Mouse (Mus musculus): Measurements from ENCODE around the gene Gm26657. TPM values are rescaled to one million over a fixed set of nuclear protein-coding genes. Genes with fewer than 3 reads are reported as not detected.

Gene Gm26657
- not detected in 2 replicates for polyA plus RNA-seq (2014; fragmentation: Nextera tagmentation; extraction: Ambion mirVana)

DNA sequence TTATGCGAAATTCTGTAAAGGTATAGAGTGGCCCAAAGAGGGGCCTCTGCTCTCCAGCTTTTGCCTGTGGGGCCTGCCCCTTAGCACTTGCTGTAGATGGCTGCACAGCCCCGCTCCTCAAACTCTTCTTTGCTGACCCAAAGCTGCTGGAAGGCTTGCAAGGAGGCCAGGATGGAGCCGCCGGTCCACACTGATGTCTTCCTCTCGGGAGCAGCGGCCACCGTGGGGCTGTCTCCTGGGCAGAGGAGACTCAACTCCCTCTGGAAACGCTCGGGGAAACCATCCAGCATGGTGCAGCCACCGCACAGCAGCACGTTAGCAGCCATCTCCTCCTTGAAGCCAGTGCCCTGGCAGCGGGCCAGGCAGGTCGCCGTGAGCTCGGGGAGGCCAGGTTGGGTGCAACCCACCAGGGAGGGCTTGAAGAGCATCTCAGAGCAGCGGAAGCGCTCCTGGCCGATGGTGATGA is at the start of gene Gm26657:
Gene Gm26657 (plus strand): TSS at position 51 of the 466 bp plus-strand sequence.
- no peaks in the 10 kb centered on the region for H3K9me3 ChIP-seq (ENCODE audit: control insufficient read depth, low read length)
- H3K9ac ChIP-seq (ENCODE audit: low read depth, low read length): no peak within 1 kb of the TSS
- no peak within 1 kb of the TSS for H3K27ac ChIP-seq (ENCODE audit: low read depth, low read length)
- DNase-seq (ENCODE audit: low spot score) (no peak), ATAC-seq (ENCODE audit: low FRiP score) (no peak)
- no peaks in the 10 kb centered on the region for H3K36me3 ChIP-seq (ENCODE audit: control insufficient read depth, insufficient read depth, low read length)
- H3K27me3 ChIP-seq (ENCODE audit: control insufficient read depth, insufficient read depth, low read length): no peaks in the 10 kb centered on the region
- H3K4me2 ChIP-seq (replicated peaks; ENCODE audit: low read depth, low read length): no peak within 1 kb of the TSS
- WGBS: 89% methylated on average over 18 of the region's 18 CpGs
- H3K4me3 ChIP-seq (ENCODE audit: low read depth, low read length): no peak within 1 kb of the TSS
- H3K4me1 ChIP-seq (replicated peaks; ENCODE audit: control insufficient read depth, insufficient read depth, low read length): no peaks in the 10 kb centered on the region

GRCm38 (mm10) chr4:56696401-56696800 is 43.5 kb upstream of the Gm26657 start:
- DNase-seq (ENCODE audit: low spot score): no peak
- Histone ChIP-seq H3K27ac (ENCODE audit: low read depth, low read length) (no peak overlapping the region), H3K4me2 (replicated peaks; ENCODE audit: low read depth, low read length) (no peak overlapping the region), H3K4me3 (ENCODE audit: low read depth, low read length) (no peak overlapping the region), H3K4me1 (replicated peaks; ENCODE audit: control insufficient read depth, insufficient read depth, low read length) (no peaks in the 10 kb centered on the region), H3K36me3 (ENCODE audit: control insufficient read depth, insufficient read depth, low read length) (no peaks in the 10 kb centered on the region), H3K9ac (ENCODE audit: low read depth, low read length) (no peak overlapping the region), H3K9me3 (ENCODE audit: control insufficient read depth, low read length) (no peaks in the 10 kb centered on the region), H3K27me3 (ENCODE audit: control insufficient read depth, insufficient read depth, low read length) (no peaks in the 10 kb centered on the region)
- WGBS: 80% methylated on average over 7 of the region's 7 CpGs
- ATAC-seq (ENCODE audit: low FRiP score): no peak

DNA sequence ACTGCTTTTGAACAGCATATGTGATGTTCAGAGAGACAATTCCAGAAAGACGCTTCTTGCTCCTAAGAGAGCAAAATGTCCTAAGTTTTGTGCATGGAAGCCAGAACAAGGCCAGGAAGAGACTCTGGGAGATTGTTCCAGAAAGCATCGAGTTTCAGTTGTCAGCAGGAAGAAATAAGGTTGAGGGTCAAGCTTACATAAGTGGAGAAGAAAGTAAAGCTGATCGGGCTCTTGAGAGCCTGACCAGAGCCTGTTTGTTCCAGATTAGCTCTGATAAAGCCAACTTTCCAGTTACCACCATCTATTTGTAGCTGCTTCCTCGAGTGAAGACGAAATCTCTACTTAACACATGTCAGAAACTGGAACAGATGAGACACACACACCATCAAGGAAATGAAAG is 41.2 kb upstream of the Gm26657 start:
- H3K4me3 ChIP-seq (ENCODE audit: low read depth, low read length): no peak overlapping the region
- no peaks in the 10 kb centered on the region for H3K4me1 ChIP-seq (replicated peaks; ENCODE audit: control insufficient read depth, insufficient read depth, low read length)
- 62% methylated on average over 5 of the region's 5 CpGs for WGBS
- H3K27ac ChIP-seq (ENCODE audit: low read depth, low read length): no peak overlapping the region
- H3K9ac ChIP-seq (ENCODE audit: low read depth, low read length): no peak overlapping the region
- ATAC-seq (ENCODE audit: low FRiP score): no peak
- no peak overlapping the region for H3K4me2 ChIP-seq (replicated peaks; ENCODE audit: low read depth, low read length)
- DNase-seq (ENCODE audit: low spot score): no peak
- H3K27me3 ChIP-seq (ENCODE audit: control insufficient read depth, insufficient read depth, low read length): no peaks in the 10 kb centered on the region
- H3K9me3 ChIP-seq (ENCODE audit: control insufficient read depth, low read length): no peaks in the 10 kb centered on the region
- no peaks in the 10 kb centered on the region for H3K36me3 ChIP-seq (ENCODE audit: control insufficient read depth, insufficient read depth, low read length)

GRCm38 (mm10) chr4:56702234-56702633 is 37.6 kb upstream of the Gm26657 start:
- H3K4me2 ChIP-seq (replicated peaks; ENCODE audit: low read depth, low read length): peak overlapping the region; percentile 1
- no peaks in the 10 kb centered on the region for H3K9me3 ChIP-seq (ENCODE audit: control insufficient read depth, low read length)
- H3K36me3 ChIP-seq (ENCODE audit: control insufficient read depth, insufficient read depth, low read length): no peaks in the 10 kb centered on the region
- no peak overlapping the region for H3K4me3 ChIP-seq (ENCODE audit: low read depth, low read length)
- H3K9ac ChIP-seq (ENCODE audit: low read depth, low read length): no peak overlapping the region
- DNase-seq (ENCODE audit: low spot score): peak; percentile 47
- H3K4me1 ChIP-seq (replicated peaks; ENCODE audit: control insufficient read depth, insufficient read depth, low read length): no peaks in the 10 kb centered on the region
- H3K27me3 ChIP-seq (ENCODE audit: control insufficient read depth, insufficient read depth, low read length): no peaks in the 10 kb centered on the region
- H3K27ac ChIP-seq (ENCODE audit: low read depth, low read length): no peak overlapping the region
- 4% methylated on average over 10 of the region's 10 CpGs for WGBS
- ATAC-seq (ENCODE audit: low FRiP score): no peak

DNA sequence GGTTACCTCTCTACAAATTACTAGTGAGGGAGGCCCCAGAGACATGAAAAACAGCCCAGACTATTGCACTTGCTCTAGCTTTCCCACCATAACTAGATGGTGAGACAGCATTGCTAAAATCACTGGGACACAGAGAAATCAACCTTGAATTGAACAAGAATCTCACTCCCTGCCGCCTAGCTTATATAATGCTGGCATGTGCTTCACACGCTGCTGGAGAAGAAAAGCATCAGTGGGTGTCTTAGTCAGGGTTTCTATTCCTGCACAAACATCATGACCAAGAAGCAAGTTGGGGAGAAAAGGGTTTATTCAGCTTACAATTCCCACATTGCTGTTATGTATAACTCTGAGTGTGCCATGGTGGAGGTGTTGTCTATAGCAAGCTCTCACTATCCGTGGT is 26.7 kb upstream of the Gm26657 start:
- no peaks in the 10 kb centered on the region for H3K27me3 ChIP-seq (ENCODE audit: control insufficient read depth, insufficient read depth, low read length)
- no peak overlapping the region for H3K27ac ChIP-seq (ENCODE audit: low read depth, low read length)
- H3K36me3 ChIP-seq (ENCODE audit: control insufficient read depth, insufficient read depth, low read length): no peaks in the 10 kb centered on the region
- WGBS: 90% methylated on average over 3 of the region's 3 CpGs
- no peak overlapping the region for H3K4me3 ChIP-seq (ENCODE audit: low read depth, low read length)
- H3K9ac ChIP-seq (ENCODE audit: low read depth, low read length): no peak overlapping the region
- H3K9me3 ChIP-seq (ENCODE audit: control insufficient read depth, low read length): no peaks in the 10 kb centered on the region
- no peak for DNase-seq (ENCODE audit: low spot score)
- H3K4me2 ChIP-seq (replicated peaks; ENCODE audit: low read depth, low read length): no peak overlapping the region
- no peak for ATAC-seq (ENCODE audit: low FRiP score)
- H3K4me1 ChIP-seq (replicated peaks; ENCODE audit: control insufficient read depth, insufficient read depth, low read length): no peaks in the 10 kb centered on the region

- no peak for ATAC-seq (ENCODE audit: low FRiP score)
Observed at GRCm38 (mm10) chr4:56716801-56717200, 23.1 kb upstream of the Gm26657 start.

DNA sequence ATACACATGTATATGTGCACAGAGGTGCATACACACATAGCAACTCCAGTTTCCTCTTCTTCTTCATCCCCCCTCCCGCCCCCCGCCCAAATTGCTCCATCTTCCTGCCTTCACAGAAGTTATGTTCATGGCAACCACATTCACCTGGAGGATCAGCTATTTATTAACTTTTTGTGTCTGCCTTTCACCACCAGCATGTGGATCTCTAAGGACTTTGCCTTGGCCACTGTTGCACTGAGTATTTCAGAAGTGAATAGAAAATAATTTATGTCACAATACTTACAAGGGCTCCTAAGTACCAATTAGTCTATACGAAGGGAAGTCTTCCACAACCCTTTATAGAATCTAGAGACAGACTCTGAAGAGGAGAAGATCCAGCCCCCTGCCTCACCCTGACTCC is 21.9 kb upstream of the Gm26657 start:
- 97% methylated on average over 3 of the region's 3 CpGs for WGBS
- no peak overlapping the region for H3K4me3 ChIP-seq (ENCODE audit: low read depth, low read length)
- no peaks in the 10 kb centered on the region for H3K36me3 ChIP-seq (ENCODE audit: control insufficient read depth, insufficient read depth, low read length)
- no peak overlapping the region for H3K27ac ChIP-seq (ENCODE audit: low read depth, low read length)
- H3K4me1 ChIP-seq (replicated peaks; ENCODE audit: control insufficient read depth, insufficient read depth, low read length): no peaks in the 10 kb centered on the region
- no peaks in the 10 kb centered on the region for H3K27me3 ChIP-seq (ENCODE audit: control insufficient read depth, insufficient read depth, low read length)
- H3K9ac ChIP-seq (ENCODE audit: low read depth, low read length): no peak overlapping the region
- no peaks in the 10 kb centered on the region for H3K9me3 ChIP-seq (ENCODE audit: control insufficient read depth, low read length)
- no peak overlapping the region for H3K4me2 ChIP-seq (replicated peaks; ENCODE audit: low read depth, low read length)
- ATAC-seq (ENCODE audit: low FRiP score): no peak
- DNase-seq (ENCODE audit: low spot score): no peak

More at GRCm38 (mm10) chr4:56716801-56717200, 23.1 kb upstream of the Gm26657 start:
- H3K27me3 ChIP-seq (ENCODE audit: control insufficient read depth, insufficient read depth, low read length): no peaks in the 10 kb centered on the region
- WGBS: 61% methylated on average over 5 of the region's 5 CpGs
- no peaks in the 10 kb centered on the region for H3K36me3 ChIP-seq (ENCODE audit: control insufficient read depth, insufficient read depth, low read length)
- no peaks in the 10 kb centered on the region for H3K9me3 ChIP-seq (ENCODE audit: control insufficient read depth, low read length)
- no peak for DNase-seq (ENCODE audit: low spot score)
- H3K27ac ChIP-seq (ENCODE audit: low read depth, low read length): no peak overlapping the region
- H3K4me2 ChIP-seq (replicated peaks; ENCODE audit: low read depth, low read length): no peak overlapping the region
- no peak overlapping the region for H3K9ac ChIP-seq (ENCODE audit: low read depth, low read length)
- H3K4me3 ChIP-seq (ENCODE audit: low read depth, low read length): no peak overlapping the region
- H3K4me1 ChIP-seq (replicated peaks; ENCODE audit: control insufficient read depth, insufficient read depth, low read length): no peaks in the 10 kb centered on the region

DNA sequence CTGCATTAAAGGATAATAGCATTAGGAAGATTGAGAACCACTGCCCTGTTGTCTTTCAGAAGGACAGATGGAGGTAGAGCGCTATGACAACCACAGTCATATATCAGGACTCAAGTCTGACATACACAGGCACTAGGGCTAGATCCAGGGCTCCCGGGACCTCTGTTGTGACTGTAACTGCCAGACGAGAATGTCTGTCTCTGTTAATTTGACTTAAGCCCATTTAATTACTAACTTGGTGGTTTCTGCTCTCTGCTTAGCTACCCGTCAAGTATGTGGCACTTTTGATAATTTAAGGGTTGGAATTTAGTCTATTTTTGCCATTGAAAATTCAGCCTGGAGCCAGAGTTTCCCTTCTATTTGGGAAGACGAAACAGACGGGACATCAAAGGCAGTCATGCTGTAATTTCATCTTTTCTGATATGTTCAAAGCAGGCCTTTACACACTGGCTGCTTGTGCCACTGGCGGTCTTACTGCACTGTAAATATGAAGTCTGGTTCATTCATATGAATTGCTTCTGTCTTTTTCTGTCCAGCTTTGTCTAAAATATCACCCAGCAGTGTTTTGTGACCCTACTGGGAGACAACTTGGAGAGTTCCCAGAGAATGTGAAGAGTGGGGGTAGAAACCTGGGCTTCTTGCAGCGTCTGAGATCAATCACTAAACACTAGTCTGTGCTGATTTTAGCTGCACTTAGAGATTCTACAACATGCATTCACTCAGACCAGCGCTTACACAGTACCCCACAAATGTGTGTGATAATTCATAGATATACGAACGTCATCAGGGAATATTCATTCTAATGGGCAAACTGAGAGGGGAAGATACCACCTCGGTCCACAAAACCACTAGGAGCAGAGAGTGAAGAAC is 21.1 kb upstream of the Gm26657 start:
- ATAC-seq (ENCODE audit: low FRiP score) (no peak), DNase-seq (ENCODE audit: low spot score) (no peak)
- Histone ChIP-seq H3K4me2 (replicated peaks; ENCODE audit: low read depth, low read length) (no peak overlapping the region), H3K4me1 (replicated peaks; ENCODE audit: control insufficient read depth, insufficient read depth, low read length) (no peaks in the 10 kb centered on the region), H3K9ac (ENCODE audit: low read depth, low read length) (no peak overlapping the region), H3K27me3 (ENCODE audit: control insufficient read depth, insufficient read depth, low read length) (no peaks in the 10 kb centered on the region), H3K9me3 (ENCODE audit: control insufficient read depth, low read length) (no peaks in the 10 kb centered on the region), H3K27ac (ENCODE audit: low read depth, low read length) (no peak overlapping the region), H3K4me3 (ENCODE audit: low read depth, low read length) (no peak overlapping the region), H3K36me3 (ENCODE audit: control insufficient read depth, insufficient read depth, low read length) (no peaks in the 10 kb centered on the region)
- 79% methylated on average over 12 of the region's 12 CpGs for WGBS

DNA sequence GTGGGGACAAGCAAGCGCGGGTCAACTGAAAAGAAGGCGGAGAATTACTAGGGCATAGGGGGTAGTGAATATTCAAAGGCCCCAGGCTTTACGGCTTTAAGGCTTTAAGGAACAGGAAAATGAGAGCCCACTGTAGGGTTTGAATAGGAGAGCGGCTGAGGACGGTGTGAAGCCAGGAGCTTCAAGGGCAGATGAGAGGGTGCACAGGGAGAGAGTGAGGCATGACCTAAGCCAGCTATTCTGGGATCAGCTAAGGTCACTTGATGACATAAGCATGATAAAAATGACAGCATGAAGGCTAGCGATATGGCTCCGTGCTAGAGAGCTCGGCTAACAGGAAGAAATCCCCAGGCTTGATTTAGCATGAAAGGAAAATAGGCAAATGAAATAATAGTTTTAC is 20.4 kb upstream of the Gm26657 start:
- Histone ChIP-seq H3K4me3 (ENCODE audit: low read depth, low read length) (no peak overlapping the region), H3K9me3 (ENCODE audit: control insufficient read depth, low read length) (no peaks in the 10 kb centered on the region), H3K36me3 (ENCODE audit: control insufficient read depth, insufficient read depth, low read length) (no peaks in the 10 kb centered on the region), H3K27me3 (ENCODE audit: control insufficient read depth, insufficient read depth, low read length) (no peaks in the 10 kb centered on the region), H3K4me2 (replicated peaks; ENCODE audit: low read depth, low read length) (no peak overlapping the region), H3K27ac (ENCODE audit: low read depth, low read length) (no peak overlapping the region), H3K9ac (ENCODE audit: low read depth, low read length) (no peak overlapping the region), H3K4me1 (replicated peaks; ENCODE audit: control insufficient read depth, insufficient read depth, low read length) (no peaks in the 10 kb centered on the region)
- WGBS: 69% methylated on average over 9 of the region's 9 CpGs
- DNase-seq (ENCODE audit: low spot score) (no peak), ATAC-seq (ENCODE audit: low FRiP score) (no peak)
